Mouse (Mus musculus) CH12.LX (cell line): ENCODE measurements around the gene Teddm2. TPM values are rescaled to one million over a fixed set of nuclear protein-coding genes. Genes with fewer than 3 reads are reported as not detected.
"Not testable (repeated sequence)": the region's sequence is repeated elsewhere in the genome, so short reads cannot be mapped to it uniquely, and the experiment has no call there.

Experiments used
- DNase-seq: peaks from one replicate; pipeline ENCODE4 v3.0.0-alpha.2; 2013; ENCODE audit errors: extremely low read depth
- H3K27ac ChIP-seq: 2 replicates; pipeline ENCODE4 v1.5.1; 2012; ENCODE audit warnings: low read depth, mild to moderate bottlenecking, control low read depth, moderate library complexity; ENCODE audit not compliant: insufficient read depth
- H3K27me3 ChIP-seq: replicated peaks from 2 replicates; pipeline ENCODE3; 2012; ENCODE audit warnings: inconsistent platforms
- H3K36me3 ChIP-seq, 2 experiments: replicated peaks in 1 of 2; 2 replicates each; pipeline versions ENCODE3 to v1.6.1; 2012; ENCODE audit warnings: inconsistent platforms in 1 of 2, low read length in 1 of 2, mild to moderate bottlenecking in 1 of 2, mixed read lengths in 1 of 2, moderate library complexity in 1 of 2; ENCODE audit not compliant: control insufficient read depth in 1 of 2, insufficient read depth in 1 of 2
- H3K4me1 ChIP-seq, 2 experiments: 2 replicates each; pipeline ENCODE4 v1.6.1; 2012; ENCODE audit warnings: inconsistent platforms in 1 of 2, moderate library complexity in 1 of 2; ENCODE audit not compliant: insufficient read depth in 2 of 2, control insufficient read depth in 1 of 2
- H3K4me2 ChIP-seq: 2 replicates; pipeline ENCODE4 v1.6.1; 2012; ENCODE audit warnings: low read depth, mild to moderate bottlenecking, control low read depth; ENCODE audit not compliant: poor library complexity, insufficient read depth, severe bottlenecking
- H3K4me3 ChIP-seq, 3 experiments: fragments of 150-350 bp in 1 of 3; sonication (generic) in 1 of 3; replicated peaks in 1 of 3; 2 replicates each; pipeline versions ENCODE3 to v1.5.1; 2011 to 2012; ENCODE audit warnings: low read depth in 2 of 3, low read length in 2 of 3, mild to moderate bottlenecking in 2 of 3, moderate library complexity in 2 of 3, control low read depth in 1 of 3, improper control_type of control experiment in 1 of 3, inconsistent platforms in 1 of 3, mixed read lengths in 1 of 3; ENCODE audit not compliant: poor library complexity in 1 of 3
- H3K79me2 ChIP-seq: replicated peaks from 2 replicates; pipeline ENCODE4 v1.6.1; 2012; ENCODE audit warnings: mild to moderate bottlenecking, moderate library complexity; ENCODE audit not compliant: control insufficient read depth, poor library complexity, insufficient read depth, severe bottlenecking; ENCODE audit errors: extremely low read depth
- H3K9ac ChIP-seq: 2 replicates; pipeline ENCODE4 v1.6.1; 2012; ENCODE audit warnings: low read depth, mild to moderate bottlenecking, control low read depth, moderate library complexity; ENCODE audit not compliant: insufficient read depth
- H3K9me3 ChIP-seq: replicated peaks from 2 replicates; pipeline ENCODE3; 2012; ENCODE audit warnings: low read length, inconsistent platforms, mixed read lengths
- CHD2 ChIP-seq: IDR thresholded peaks from 2 replicates; pipeline ENCODE4 v1.6.1; 2011; ENCODE audit warnings: low read length, improper control_type of control experiment
- E2F4 ChIP-seq: IDR thresholded peaks from 2 replicates; pipeline ENCODE4 v1.6.1; 2011; ENCODE audit warnings: low read depth, low read length, improper control_type of control experiment; ENCODE audit not compliant: insufficient replicate concordance
- EP300 ChIP-seq: IDR thresholded peaks from 2 replicates; pipeline ENCODE4 v1.6.1; 2011; ENCODE audit warnings: low read length, improper control_type of control experiment
- ETS1 ChIP-seq: conservative IDR thresholded peaks from 2 replicates; pipeline ENCODE4 v1.6.1; 2012; ENCODE audit warnings: low read depth, mild to moderate bottlenecking, inconsistent platforms, low read length, improper control_type of control experiment, moderate library complexity
- HCFC1 ChIP-seq: IDR thresholded peaks from 2 replicates; pipeline ENCODE4 v1.6.1; 2012; ENCODE audit warnings: low read depth, mild to moderate bottlenecking, inconsistent platforms, low read length, improper control_type of control experiment
- JUND ChIP-seq: conservative IDR thresholded peaks from 2 replicates; pipeline ENCODE4 v1.6.1; 2011; ENCODE audit warnings: low read depth, low read length, improper control_type of control experiment
- KAT2A ChIP-seq: IDR thresholded peaks from 2 replicates; pipeline ENCODE4 v1.6.1; 2012; ENCODE audit warnings: low read length, improper control_type of control experiment, inconsistent platforms; ENCODE audit not compliant: insufficient replicate concordance
- MAFK ChIP-seq: IDR thresholded peaks from 2 replicates; pipeline ENCODE4 v1.6.1; 2011; ENCODE audit warnings: low read length, improper control_type of control experiment; ENCODE audit not compliant: insufficient replicate concordance
- MAZ ChIP-seq: IDR thresholded peaks from 2 replicates; pipeline ENCODE4 v1.6.1; 2012; ENCODE audit warnings: low read depth, mild to moderate bottlenecking, inconsistent platforms, low read length, improper control_type of control experiment, moderate library complexity
- MEF2A ChIP-seq: IDR thresholded peaks from 2 replicates; pipeline ENCODE4 v1.6.1; 2014; ENCODE audit warnings: low read depth, mild to moderate bottlenecking, inconsistent platforms, low read length, improper control_type of control experiment, borderline replicate concordance
- PAX5 ChIP-seq: IDR thresholded peaks from 2 replicates; pipeline ENCODE4 v1.6.1; 2012; ENCODE audit warnings: low read length, inconsistent platforms, mixed read lengths
- POLR2A ChIP-seq: IDR thresholded peaks from 2 replicates; pipeline ENCODE4 v1.6.1; 2011; ENCODE audit warnings: low read depth, mild to moderate bottlenecking, improper control_type of control experiment, low read length
- SIN3A ChIP-seq: IDR thresholded peaks from 2 replicates; pipeline ENCODE4 v1.6.1; 2012; ENCODE audit warnings: low read length, improper control_type of control experiment, inconsistent platforms
- SMC3 ChIP-seq: IDR thresholded peaks from 2 replicates; pipeline ENCODE4 v1.6.1; 2011; ENCODE audit warnings: low read depth, low read length, improper control_type of control experiment
- TBP ChIP-seq: conservative IDR thresholded peaks from 2 replicates; pipeline ENCODE4 v1.6.1; 2011; ENCODE audit warnings: low read depth, low read length, improper control_type of control experiment
- TCF12 ChIP-seq: IDR thresholded peaks from 2 replicates; pipeline ENCODE4 v1.6.1; 2014; ENCODE audit warnings: low read depth, mild to moderate bottlenecking, inconsistent platforms, low read length, improper control_type of control experiment
- ZC3H11A ChIP-seq: IDR thresholded peaks from 2 replicates; pipeline ENCODE4 v1.6.1; 2012; ENCODE audit warnings: low read depth, mild to moderate bottlenecking, inconsistent platforms, low read length, improper control_type of control experiment
- ZMIZ1 ChIP-seq: IDR thresholded peaks from 2 replicates; pipeline ENCODE4 v1.6.1; 2012; ENCODE audit warnings: low read depth, mild to moderate bottlenecking, inconsistent platforms, low read length, improper control_type of control experiment
- dilution Hi-C: fragments of 300-500 bp; cut with MboI; formaldehyde crosslinking; loops from 2 replicates; pipeline ENCODE4 v1.14.3; 2020; ENCODE audit warnings: low sequenced_read_pairs; ENCODE audit not compliant: extremely low pct_unique_long_range_greater_than_20kb, extremely low pct_ligation_motif_present
- in situ Hi-C: fragments of 300-500 bp; cut with MboI; formaldehyde crosslinking; loops from 3 replicates; pipeline ENCODE4 v1.14.3; 2019; ENCODE audit warnings: low sequenced_read_pairs, low pct_ligation_motif_present, low pct_unique_long_range_greater_than_20kb, mixed read lengths
- polyA plus RNA-seq: library from polyadenylated mRNA; unstranded; fragments of >175 nt; gene quantifications from 2 replicates; pipeline ENCODE4 v1.2.1, GENCODE M21; 2012; ENCODE audit warnings: low read depth; ENCODE audit not compliant: insufficient read length
- total RNA-seq, 2 experiments: library from RNA; depleted of rRNA; stranded (reverse); fragments of 300-350 nt in 1 of 2; fragments of >200 nt in 1 of 2; gene quantifications; 2 replicates each; pipeline ENCODE4 v1.2.3; 2012 to 2014

Gene Teddm2
- total and polyA plus RNA-seq, 3 experiments: 0.04 TPM; not detected in 2

DNA sequence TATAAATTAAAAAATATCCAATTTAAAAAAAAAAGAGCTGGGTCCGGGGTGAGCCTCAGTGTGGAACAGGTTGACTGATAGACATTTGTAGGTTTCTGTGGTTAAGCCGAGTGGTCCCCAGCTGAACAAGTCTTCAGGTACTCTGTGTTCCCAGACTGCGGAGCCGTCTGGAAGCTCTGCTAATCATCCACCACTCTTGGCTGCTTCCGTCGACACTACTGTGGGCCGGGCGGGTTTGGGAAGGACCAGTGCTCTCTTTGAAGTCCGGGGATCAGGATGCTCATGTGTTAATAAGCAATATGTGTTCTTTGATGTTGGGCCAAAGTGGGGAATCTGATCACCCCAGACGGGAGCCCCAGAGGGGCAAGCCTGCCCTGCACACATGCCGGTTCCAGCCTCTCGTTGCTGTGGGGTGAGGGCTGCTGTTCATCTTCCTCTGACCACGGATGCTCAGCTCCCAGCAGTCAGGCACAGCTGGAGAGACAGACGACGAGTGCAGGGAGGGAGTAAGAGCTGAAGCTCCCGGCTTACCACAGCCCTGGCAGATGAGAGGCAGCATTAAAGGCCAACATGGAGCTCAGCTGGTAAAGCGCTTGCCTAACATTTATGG lies 13.9 kb downstream of the Teddm2 start:
- dilution Hi-C loops: no loop called here
- H3K27ac ChIP-seq: no peak overlapping the region

DNA sequence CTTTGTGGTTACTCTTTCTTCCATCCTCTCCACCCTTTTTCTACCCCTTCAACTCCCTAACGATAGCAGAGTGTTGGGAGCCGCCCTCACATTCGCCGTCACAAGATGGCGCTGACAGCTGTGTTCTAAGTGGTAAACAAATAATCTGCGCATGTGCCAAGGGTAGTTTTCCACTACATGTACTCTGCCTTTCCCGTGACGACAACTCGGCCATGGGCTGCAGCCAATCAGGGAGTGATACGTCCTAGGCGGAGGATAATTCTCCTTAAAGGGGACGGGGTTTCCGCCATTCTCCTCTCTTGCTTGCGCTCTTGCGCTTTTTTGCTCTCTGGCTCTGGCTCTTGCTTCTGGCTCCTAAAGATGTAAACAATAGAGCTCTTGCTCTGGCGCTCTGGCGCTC lies 19.6 kb downstream of the Teddm2 start:
- dilution Hi-C loops, in situ Hi-C loops, DNase-seq: not testable (repeated sequence)

More for the DNA sequence above, 13.9 kb downstream of the Teddm2 start:
- Histone ChIP-seq H3K9ac (no peak overlapping the region), H3K4me1 (no peaks in the 10 kb centered on the region), H3K4me2 (no peak overlapping the region), H3K36me3 (no peaks in the 10 kb centered on the region), H3K9me3 (no peaks in the 10 kb centered on the region), H3K4me3 (no peak overlapping the region)
- DNase-seq: no peak
- TF ChIP-seq ZC3H11A (no peak), MEF2A (no peak), ZMIZ1 (no peak), CHD2 (no peak), SMC3 (no peak), HCFC1 (no peak), MAFK (no peak), KAT2A (no peak), SIN3A (no peak), PAX5 (no peak), E2F4 (no peak), TCF12 (no peak), ETS1 (no peak), MAZ (no peak), TBP (no peak), JUND (no peak), POLR2A (no peak), EP300 (no peak)
- TF ChIP-seq, all 38 proteins: peak for 0
- H3K79me2 ChIP-seq: no peaks in the 10 kb centered on the region
- in situ Hi-C loops: no loop called here
- H3K27me3 ChIP-seq: no peaks in the 10 kb centered on the region

More for the DNA sequence above, 19.6 kb downstream of the Teddm2 start:
- H3K9ac ChIP-seq, H3K27ac ChIP-seq, H3K4me1 ChIP-seq, H3K9me3 ChIP-seq, H3K27me3 ChIP-seq, H3K4me3 ChIP-seq, H3K79me2 ChIP-seq, H3K4me2 ChIP-seq, H3K36me3 ChIP-seq: not testable (repeated sequence)
